Mouse (Mus musculus) forebrain, embryonic 14.5 days (tissue): ENCODE measurements at regions not wholly inside any gene's neighbourhood (a gene's known extent, or its start where the extent isn't known, plus 50 kb on each side); places are given as distances from the start of the nearest gene placed in this dataset.

Experiments
- ATAC-seq: fragments of 200-750 bp; cut with Nextera tagmentation; 2 replicates; pipeline ENCODE4 v1.8.0; 2017; ENCODE audit warnings: mild to moderate bottlenecking, moderate library complexity
- DNase-seq: peaks from one replicate; pipeline ENCODE4 v3.0.0-alpha.2; 2015; ENCODE audit warnings: low spot score
- H3K27ac ChIP-seq: fragments of 300-500 bp; sonication (generic); 2 replicates; pipeline ENCODE4 v1.5.1; 2014; ENCODE audit warnings: low read depth, mild to moderate bottlenecking, control low read depth, low read length, moderate library complexity
- H3K27me3 ChIP-seq: fragments of 300-500 bp; sonication (generic); replicated peaks from 2 replicates; pipeline ENCODE4 v1.6.1; 2014; ENCODE audit warnings: low read length, control low read depth, mixed read lengths; ENCODE audit not compliant: control insufficient read depth, insufficient read depth
- H3K36me3 ChIP-seq: fragments of 300-500 bp; sonication (generic); 2 replicates; pipeline ENCODE4 v1.6.1; 2014; ENCODE audit warnings: low read length, control low read depth; ENCODE audit not compliant: control insufficient read depth, insufficient read depth
- H3K4me1 ChIP-seq: fragments of 300-500 bp; sonication (generic); 2 replicates; pipeline ENCODE4 v1.6.1; 2014; ENCODE audit warnings: antibody characterized with exemption, low read length, control low read depth; ENCODE audit not compliant: control insufficient read depth, insufficient read depth
- H3K4me2 ChIP-seq: fragments of 300-500 bp; sonication (generic); 2 replicates; pipeline ENCODE4 v1.6.1; 2014; ENCODE audit warnings: mild to moderate bottlenecking, control low read depth, low read length
- H3K4me3 ChIP-seq: fragments of 300-500 bp; sonication (generic); 2 replicates; pipeline ENCODE4 v1.5.1; 2014; ENCODE audit warnings: low read depth, low read length, control low read depth
- H3K9ac ChIP-seq: fragments of 300-500 bp; sonication (generic); 2 replicates; pipeline ENCODE4 v1.6.1; 2014; ENCODE audit warnings: mild to moderate bottlenecking, low read length, control low read depth, moderate library complexity
- H3K9me3 ChIP-seq: fragments of 300-500 bp; sonication (generic); replicated peaks from 2 replicates; pipeline ENCODE4 v1.6.1; 2016; ENCODE audit warnings: low read length, control low read depth, mixed read lengths; ENCODE audit not compliant: control insufficient read depth
- WGBS: fragments of 180-500 bp; shearing (Covaris S2); extraction: QIAGEN DNeasy Blood & Tissue Kit; methylation state at CpG from one replicate; pipeline ENCODE4 v1.1.7; 2014; 5-methylcytosine and 5-hydroxymethylcytosine counted together

GRCm38 (mm10) chr7:68480336-68480735 lies 206.7 kb downstream of the Fam169b start:
- H3K4me1 ChIP-seq = no peaks in the 10 kb centered on the region
- no peak overlapping the region for H3K4me3 ChIP-seq
- no peaks in the 10 kb centered on the region for H3K27me3 ChIP-seq
- no peaks in the 10 kb centered on the region for H3K9me3 ChIP-seq
- 47% methylated on average over 3 of the region's 3 CpGs for WGBS
- no peak overlapping the region for H3K27ac ChIP-seq
- DNase-seq = peak; percentile 20
- no peak overlapping the region for H3K9ac ChIP-seq
- ATAC-seq = 0 out of 2 replicates have a peak, but pooled peaks have one; percentile 37
- H3K4me2 ChIP-seq = peak overlapping the region; percentile 23; the same call in 1 of the 2 replicates
- H3K36me3 ChIP-seq = no peaks in the 10 kb centered on the region

GRCm38 (mm10) chr7:68478044-68478443 lies 204.4 kb downstream of the Fam169b start:
- no peak for ATAC-seq
- Histone ChIP-seq H3K27ac (no peak overlapping the region), H3K36me3 (no peaks in the 10 kb centered on the region), H3K27me3 (no peaks in the 10 kb centered on the region), H3K4me1 (no peaks in the 10 kb centered on the region), H3K9me3 (no peaks in the 10 kb centered on the region), H3K9ac (no peak overlapping the region), H3K4me2 (no peak overlapping the region), H3K4me3 (no peak overlapping the region)
- peak; percentile 53 for DNase-seq
- 47% methylated on average over 3 of the region's 3 CpGs for WGBS

GRCm38 (mm10) chr7:68472800-68473199 lies 199.2 kb downstream of the Fam169b start:
- H3K4me1 ChIP-seq = no peaks in the 10 kb centered on the region
- H3K9ac ChIP-seq = no peak overlapping the region
- WGBS = 10% methylated on average over 5 of the region's 5 CpGs
- H3K9me3 ChIP-seq = no peaks in the 10 kb centered on the region
- no peak overlapping the region for H3K4me2 ChIP-seq
- no peaks in the 10 kb centered on the region for H3K36me3 ChIP-seq
- no peak overlapping the region for H3K4me3 ChIP-seq
- ATAC-seq (no peak), DNase-seq (no peak)
- no peaks in the 10 kb centered on the region for H3K27me3 ChIP-seq
- no peak overlapping the region for H3K27ac ChIP-seq

- Histone ChIP-seq H3K4me1 (no peaks in the 10 kb centered on the region), H3K27ac (no peak overlapping the region), H3K4me2 (no peak overlapping the region), H3K4me3 (no peak overlapping the region), H3K36me3 (no peaks in the 10 kb centered on the region), H3K9ac (no peak overlapping the region), H3K27me3 (no peaks in the 10 kb centered on the region), H3K9me3 (no peaks in the 10 kb centered on the region)
- no peak for ATAC-seq
- no peak for DNase-seq
- WGBS = 84% methylated on average over 11 of the region's 11 CpGs
Measured at GRCm38 (mm10) chr7:68470983-68471382, 197.3 kb downstream of the Fam169b start.

- Histone ChIP-seq H3K4me3 (no peak overlapping the region), H3K27me3 (no peaks in the 10 kb centered on the region)
- WGBS = 79% methylated on average over 5 of the region's 5 CpGs
Measured at GRCm38 (mm10) chr7:68468574-68468973, 194.9 kb downstream of the Fam169b start.

GRCm38 (mm10) chr7:68457842-68458241 lies 184.2 kb downstream of the Fam169b start:
- no peak overlapping the region for H3K4me2 ChIP-seq
- H3K4me1 ChIP-seq = no peaks in the 10 kb centered on the region
- no peaks in the 10 kb centered on the region for H3K36me3 ChIP-seq
- no peaks in the 10 kb centered on the region for H3K27me3 ChIP-seq
- DNase-seq (no peak), ATAC-seq (no peak)
- H3K9me3 ChIP-seq = no peaks in the 10 kb centered on the region
- WGBS = 87% methylated on average over 1 of the region's 1 CpGs
- no peak overlapping the region for H3K4me3 ChIP-seq
- H3K27ac ChIP-seq = no peak overlapping the region
- H3K9ac ChIP-seq = no peak overlapping the region

More at GRCm38 (mm10) chr7:68468574-68468973, 194.9 kb downstream of the Fam169b start:
- no peaks in the 10 kb centered on the region for H3K4me1 ChIP-seq
- no peak overlapping the region for H3K9ac ChIP-seq
- H3K27ac ChIP-seq = no peak overlapping the region
- H3K4me2 ChIP-seq = no peak overlapping the region
- H3K36me3 ChIP-seq = no peaks in the 10 kb centered on the region
- H3K9me3 ChIP-seq = no peaks in the 10 kb centered on the region
- ATAC-seq (no peak), DNase-seq (no peak)

GRCm38 (mm10) chr7:68455451-68455850 lies 181.8 kb downstream of the Fam169b start:
- H3K4me1 ChIP-seq = no peaks in the 10 kb centered on the region
- DNase-seq (no peak), ATAC-seq (no peak)
- H3K27ac ChIP-seq = no peak overlapping the region
- no peak overlapping the region for H3K4me3 ChIP-seq
- H3K4me2 ChIP-seq = no peak overlapping the region
- H3K36me3 ChIP-seq = no peaks in the 10 kb centered on the region
- H3K9ac ChIP-seq = no peak overlapping the region
- H3K27me3 ChIP-seq = no peaks in the 10 kb centered on the region
- H3K9me3 ChIP-seq = no peaks in the 10 kb centered on the region
- WGBS = 64% methylated on average over 5 of the region's 5 CpGs

- no peak overlapping the region for H3K4me3 ChIP-seq
- ATAC-seq (peak; percentile 82), DNase-seq (peak; percentile 74)
- H3K27ac ChIP-seq = no peak overlapping the region
- no peaks in the 10 kb centered on the region for H3K9me3 ChIP-seq
- WGBS = 45% methylated on average over 8 of the region's 8 CpGs
- no peak overlapping the region for H3K9ac ChIP-seq
- H3K27me3 ChIP-seq = no peaks in the 10 kb centered on the region
- no peaks in the 10 kb centered on the region for H3K4me1 ChIP-seq
- no peaks in the 10 kb centered on the region for H3K36me3 ChIP-seq
- H3K4me2 ChIP-seq = no peak overlapping the region
Measured at GRCm38 (mm10) chr7:68453028-68453692, 179.5 kb downstream of the Fam169b start.

GRCm38 (mm10) chr7:68444426-68445095 lies 170.9 kb downstream of the Fam169b start:
- Histone ChIP-seq H3K4me1 (peaks cover 6% of the 10 kb centered on the region), H3K9me3 (no peaks in the 10 kb centered on the region), H3K27me3 (no peaks in the 10 kb centered on the region), H3K4me3 (no peak overlapping the region), H3K36me3 (no peaks in the 10 kb centered on the region), H3K4me2 (no peak overlapping the region), H3K27ac (no peak overlapping the region), H3K9ac (no peak overlapping the region)
- no peak for DNase-seq
- ATAC-seq = no peak
- 79% methylated on average over 11 of the region's 11 CpGs for WGBS
